9 mouse cellular contexts compared by ENCODE assay signal in the genomic region with DNA sequence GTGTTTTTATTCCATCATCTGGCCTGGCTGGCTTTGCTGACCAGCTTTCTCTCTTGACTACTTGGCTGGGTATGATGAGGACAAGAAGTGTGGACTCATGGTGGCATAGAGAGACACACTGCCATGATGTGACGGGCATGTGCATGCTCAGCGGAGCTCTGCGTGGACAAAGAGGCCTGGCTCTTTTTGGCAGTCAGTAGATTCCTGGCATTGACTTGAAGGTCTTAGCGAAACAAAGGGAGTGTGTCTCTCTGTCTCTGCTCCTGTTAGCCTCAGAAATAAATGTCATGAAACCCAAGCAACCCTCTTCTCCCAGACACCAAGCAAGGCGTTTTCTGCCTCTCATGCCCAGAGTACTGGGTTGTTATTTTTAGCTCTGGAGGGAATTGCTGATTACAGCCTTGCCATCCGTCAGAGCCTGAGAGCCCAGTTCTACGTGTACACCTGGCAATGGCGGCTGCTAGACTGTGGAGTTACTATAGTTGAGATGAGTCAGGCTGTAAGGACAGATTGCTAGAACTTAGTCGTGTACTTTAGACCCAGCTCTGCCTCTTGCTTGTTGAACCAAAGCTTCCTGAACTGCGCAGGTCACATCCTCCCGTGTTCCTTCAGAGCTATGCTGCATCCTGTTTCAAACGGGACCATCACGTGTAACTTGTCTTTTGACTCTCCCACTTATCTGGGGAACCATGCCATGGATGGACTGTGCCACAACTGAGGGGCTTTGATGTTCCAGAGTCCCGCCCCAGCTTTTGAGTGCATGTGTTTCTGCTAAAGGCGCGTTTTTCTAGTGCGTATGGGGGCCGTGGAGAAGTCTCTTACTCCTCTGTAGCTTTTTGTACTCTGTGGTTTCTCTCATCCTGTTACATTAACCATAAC.
A peak's percentile ranks its signal among the peaks of the same experiment; 100 is the strongest.
DNase-seq lines count a peak whose midpoint lies in the region; ATAC-seq and TF ChIP-seq lines count a peak whose summit lies in the region.
"Had no signal": no experiment of that assay in that cellular context is flagged by ENCODE, and none has a peak within 500 bp of the region (broad histone marks: within the 10 kb centered on the region; RNA-seq: fewer than 3 reads in every experiment).

No protein-coding gene starts in this region.

- H3K4me1 ChIP-seq in forebrain, embryonic 12.5 days, result peaks cover 21% of the 10 kb centered on the region
- H3K4me1 ChIP-seq in intestine, postnatal 0 days (replicated peaks; ENCODE audit: control insufficient read depth, insufficient read depth, low read length), result peaks cover 17% of the 10 kb centered on the region
- peaks cover 25% of the 10 kb centered on the region for H3K4me1 ChIP-seq in neural tube, embryonic 15.5 days

- DNase-seq in cerebellum, adult 9-10 months, result peak; percentile 50
- DNase-seq in cerebellum, adult 11-12 months, result no peak
- DNase-seq in CD4-positive helper T cell, adult 2 months (ENCODE audit: low read depth, low spot score), result peak; percentile 70
- DNase-seq in ovary, postnatal 14 days (ENCODE audit: low spot score), result no peak
- no peak for DNase-seq in ovary, postnatal 10 days (ENCODE audit: low spot score)

- no peaks in the 10 kb centered on the region for H3K9me3 ChIP-seq in forebrain, embryonic 12.5 days
- no peaks in the 10 kb centered on the region for H3K9me3 ChIP-seq in intestine, postnatal 0 days (ENCODE audit: control insufficient read depth)
- H3K9me3 ChIP-seq in neural tube, embryonic 15.5 days (replicated peaks), result no peaks in the 10 kb centered on the region

- ATAC-seq in forebrain, embryonic 12.5 days (ENCODE audit: low FRiP score), result peak; percentile 31; the same call in 1 of the 2 replicates
- peak; percentile 92 for ATAC-seq in intestine, postnatal 0 days
- ATAC-seq in neural tube, embryonic 15.5 days (ENCODE audit: low FRiP score), result 0 out of 2 replicates have a peak, but pooled peaks have one; percentile 57

- no peak overlapping the region for H3K4me2 ChIP-seq in forebrain, embryonic 12.5 days
- peak overlapping the region; percentile 35; the same call in 1 of the 2 replicates for H3K4me2 ChIP-seq in intestine, postnatal 0 days (replicated peaks; ENCODE audit: low read depth)
- H3K4me2 ChIP-seq in neural tube, embryonic 15.5 days, result no peak overlapping the region

- H3K4me3 ChIP-seq in forebrain, embryonic 12.5 days (replicated peaks), result no peak overlapping the region
- no peak overlapping the region for H3K4me3 ChIP-seq in intestine, postnatal 0 days (ENCODE audit: low read depth, low read length)
- no peak overlapping the region for H3K4me3 ChIP-seq in neural tube, embryonic 15.5 days (replicated peaks)

- no peaks in the 10 kb centered on the region for H3K36me3 ChIP-seq in forebrain, embryonic 12.5 days (replicated peaks)
- peaks cover 11% of the 10 kb centered on the region; the same call in 1 of the 2 replicates for H3K36me3 ChIP-seq in intestine, postnatal 0 days (ENCODE audit: control insufficient read depth, insufficient read depth)
- no peaks in the 10 kb centered on the region for H3K36me3 ChIP-seq in neural tube, embryonic 15.5 days

- TF ChIP-seq CTCF in intestine, postnatal 0 days (IDR thresholded peaks at IDR 0.05; ENCODE audit: low read depth), result no peak

- H3K27ac ChIP-seq in forebrain, embryonic 12.5 days, result peak overlapping the region; percentile 5; the same call in 1 of the 2 replicates
- peak overlapping the region; percentile 87 for H3K27ac ChIP-seq in intestine, postnatal 0 days (ENCODE audit: low read depth, low read length)
- peak overlapping the region; percentile 33; the same call in 1 of the 2 replicates for H3K27ac ChIP-seq in neural tube, embryonic 15.5 days (replicated peaks)

- no peak overlapping the region for H3K9ac ChIP-seq in forebrain, embryonic 12.5 days
- no peak overlapping the region for H3K9ac ChIP-seq in intestine, postnatal 0 days (ENCODE audit: low read depth, low read length)
- H3K9ac ChIP-seq in neural tube, embryonic 15.5 days (replicated peaks), result no peak overlapping the region

- 74% methylated on average over 18 of the region's 18 CpGs for WGBS in forebrain, embryonic 12.5 days
- WGBS in intestine, postnatal 0 days, result 46% methylated on average over 18 of the region's 18 CpGs
- WGBS in neural tube, embryonic 15.5 days, result 64% methylated on average over 18 of the region's 18 CpGs

- H3K27me3 ChIP-seq in forebrain, embryonic 12.5 days, result no peaks in the 10 kb centered on the region
- H3K27me3 ChIP-seq in intestine, postnatal 0 days (replicated peaks; ENCODE audit: control insufficient read depth, insufficient read depth, low read length), result no peaks in the 10 kb centered on the region
- no peaks in the 10 kb centered on the region for H3K27me3 ChIP-seq in neural tube, embryonic 15.5 days (replicated peaks)
- H3K27me3 ChIP-seq: CH12.LX had no signal

Comparison
In these comparisons a context has a peak if more than half of its experiments do, and no peak if none do; other contexts are left out.
1. DNase-seq: peak in cerebellum, adult 9-10 months (single experiment) and CD4-positive helper T cell, adult 2 months (single experiment); none in cerebellum, adult 11-12 months (single experiment), ovary, postnatal 14 days (single experiment) and ovary, postnatal 10 days (single experiment).
2. ATAC-seq: peak in every context shown above with its lines; median percentile 92 in intestine, postnatal 0 days; 57 in neural tube, embryonic 15.5 days; 31 in forebrain, embryonic 12.5 days.
3. H3K27ac ChIP-seq: peak in every context shown above with its lines; median percentile 87 in intestine, postnatal 0 days; 33 in neural tube, embryonic 15.5 days; 5 in forebrain, embryonic 12.5 days.